Mouse (Mus musculus) MN1 (cell line): Measurements from ENCODE around the gene Xpr1.
A peak's percentile ranks its signal among the peaks of the same experiment; 100 is the strongest.

ENCODE experiments used
- DNase-seq: peaks from one replicate; pipeline ENCODE4 v3.0.0-alpha.2; 2016; ENCODE audit warnings: low spot score

The Xpr1 gene

DNA sequence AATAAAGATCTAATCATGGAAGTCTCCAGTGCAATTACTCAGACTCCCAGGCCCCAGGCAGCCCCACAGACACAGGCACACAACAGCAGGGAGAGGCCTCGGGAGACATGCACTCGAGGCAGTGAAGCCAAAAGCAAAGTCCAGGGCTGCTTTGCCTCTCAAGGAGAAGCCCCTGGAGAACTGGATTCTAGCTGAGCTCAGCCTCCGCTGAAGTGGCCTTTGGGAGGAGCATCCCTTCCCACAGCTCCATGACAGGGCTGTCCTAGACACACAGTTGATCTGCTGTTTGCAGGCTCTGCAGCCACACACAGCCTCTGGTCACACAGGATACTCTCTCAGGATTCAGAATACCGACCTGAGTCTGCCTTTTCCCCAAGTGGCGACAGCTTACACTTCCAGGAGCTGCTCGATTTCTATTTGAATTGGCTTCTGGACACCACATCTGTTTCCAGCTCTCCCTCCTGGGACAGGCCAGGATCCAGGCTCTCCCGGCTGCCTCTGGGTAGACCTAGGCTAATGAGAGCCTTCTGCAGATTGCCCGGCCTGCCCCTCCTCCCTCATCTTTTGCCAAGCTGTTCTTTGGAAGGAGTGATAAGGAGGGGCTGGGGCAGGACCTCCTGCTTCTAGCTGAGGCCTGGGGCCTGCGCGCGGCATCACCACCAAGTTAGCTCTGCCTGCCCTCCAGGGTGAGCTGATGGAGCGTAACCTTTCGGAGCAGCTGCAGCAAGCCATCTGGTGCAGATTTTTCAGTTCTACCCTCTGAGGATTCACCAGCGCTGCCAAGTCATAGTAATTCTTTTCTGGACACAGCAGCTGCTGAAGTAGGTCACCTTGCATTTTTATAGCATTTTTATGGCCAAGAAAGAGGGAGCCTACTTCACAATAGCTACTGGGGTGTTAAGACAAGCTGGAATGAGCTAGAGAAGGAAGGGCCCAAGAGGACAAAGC lies 187.5 kb downstream of the Xpr1 start:
- peak; percentile 95 for DNase-seq
